Mouse (Mus musculus) heart, embryonic 13.5 days (tissue): ENCODE data around the gene Endod1. TPM values are rescaled to one million over a fixed set of nuclear protein-coding genes. Genes with fewer than 3 reads are reported as not detected.

Source experiments
- ATAC-seq: fragments of 200-750 bp; cut with Nextera tagmentation; 2 replicates; pipeline ENCODE4 v1.8.0; 2017; ENCODE audit warnings: moderate TSS enrichment; ENCODE audit not compliant: insufficient number of reproducible peaks, low FRiP score, low TSS enrichment; ENCODE audit errors: extremely low read depth
- H3K27ac ChIP-seq: fragments of 300-500 bp; sonication (generic); replicated peaks from 2 replicates; pipeline ENCODE4 v1.5.1; 2015; ENCODE audit warnings: moderate library complexity, mild to moderate bottlenecking, inconsistent platforms
- H3K27me3 ChIP-seq: fragments of 300-500 bp; sonication (generic); replicated peaks from 2 replicates; pipeline ENCODE4 v1.6.1; 2015; ENCODE audit warnings: mild to moderate bottlenecking, inconsistent platforms
- H3K36me3 ChIP-seq: fragments of 300-500 bp; sonication (generic); 2 replicates; pipeline ENCODE4 v1.6.1; 2015; ENCODE audit warnings: mild to moderate bottlenecking, inconsistent platforms
- H3K4me1 ChIP-seq: fragments of 300-500 bp; sonication (generic); 2 replicates; pipeline ENCODE4 v1.6.1; 2015; ENCODE audit warnings: inconsistent platforms
- H3K4me2 ChIP-seq: fragments of 300-500 bp; sonication (generic); 2 replicates; pipeline ENCODE4 v1.6.1; 2015; ENCODE audit warnings: inconsistent platforms, mild to moderate bottlenecking, moderate library complexity
- H3K4me3 ChIP-seq: fragments of 300-500 bp; sonication (generic); 2 replicates; pipeline ENCODE4 v1.5.1; 2015; ENCODE audit warnings: moderate library complexity, mild to moderate bottlenecking, inconsistent platforms
- H3K9ac ChIP-seq: fragments of 300-500 bp; sonication (generic); 2 replicates; pipeline ENCODE4 v1.6.1; 2015; ENCODE audit warnings: inconsistent platforms, mild to moderate bottlenecking, moderate library complexity
- H3K9me3 ChIP-seq: fragments of 300-500 bp; sonication (generic); 2 replicates; pipeline ENCODE4 v1.6.1; 2016; ENCODE audit warnings: inconsistent platforms
- WGBS: fragments of 180-500 bp; shearing (Covaris S2); methylation state at CpG from one replicate; pipeline ENCODE4 v1.1.7; 2015; ENCODE audit warnings: mixed read lengths; 5-methylcytosine and 5-hydroxymethylcytosine counted together
- polyA plus RNA-seq: library from polyadenylated mRNA; unstranded; fragments of >200 nt; fragmentation: Nextera tagmentation; extraction: Ambion mirVana; gene quantifications from 2 replicates; pipeline ENCODE4 v1.2.1, GENCODE M21; 2015

Endod1 gene
- polyA plus RNA-seq, result 7.5 and 8.9 TPM in 2 replicates

DNA sequence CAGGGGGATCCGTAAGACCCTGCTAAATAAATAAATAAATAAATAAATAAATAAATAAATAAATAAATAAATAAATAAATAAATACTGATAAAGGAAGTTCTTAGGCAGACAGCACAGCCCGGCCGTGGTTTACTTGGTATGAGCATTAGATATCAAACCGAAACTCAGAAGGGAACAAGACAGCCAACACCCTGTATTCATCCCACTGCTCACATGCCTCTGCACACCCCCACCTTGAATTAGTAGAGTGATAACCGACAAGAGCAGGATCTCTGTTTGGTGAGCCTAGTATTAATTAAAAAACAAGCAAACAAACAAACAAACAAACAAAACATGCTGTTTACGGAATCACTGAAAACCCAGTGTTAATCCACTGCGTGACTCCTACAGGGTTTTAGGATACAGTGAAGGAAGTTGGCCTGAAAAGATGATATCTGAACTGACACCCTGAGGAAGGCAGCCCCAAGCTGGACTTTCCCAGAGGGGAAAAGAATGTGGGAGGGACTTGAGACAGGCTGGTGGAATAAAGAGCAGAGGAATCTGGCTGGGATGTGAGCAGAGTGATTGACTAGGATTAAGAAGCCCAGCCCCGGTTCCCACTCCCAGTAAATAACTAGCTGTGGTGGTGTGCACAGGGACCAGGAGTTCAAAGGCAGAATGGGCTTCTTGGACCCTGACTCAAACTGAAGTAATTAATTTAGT, at the start of gene Endod1:
Endod1 (minus strand) TSS at position 155 of the 703 bp plus-strand sequence.
- Histone ChIP-seq H3K4me1 (peaks cover 22% of the 10 kb centered on the region), H3K9ac (peak within 1 kb of the TSS; percentile 86), H3K27ac (peak within 1 kb of the TSS; percentile 77), H3K36me3 (no peaks in the 10 kb centered on the region), H3K4me2 (peak within 1 kb of the TSS; percentile 97), H3K9me3 (no peaks in the 10 kb centered on the region), H3K27me3 (peaks cover 4% of the 10 kb centered on the region; the same call in 1 of the 2 replicates), H3K4me3 (peak within 1 kb of the TSS; percentile 70)
- no peak for ATAC-seq
- 4% methylated on average over 8 of the region's 8 CpGs for WGBS

DNA sequence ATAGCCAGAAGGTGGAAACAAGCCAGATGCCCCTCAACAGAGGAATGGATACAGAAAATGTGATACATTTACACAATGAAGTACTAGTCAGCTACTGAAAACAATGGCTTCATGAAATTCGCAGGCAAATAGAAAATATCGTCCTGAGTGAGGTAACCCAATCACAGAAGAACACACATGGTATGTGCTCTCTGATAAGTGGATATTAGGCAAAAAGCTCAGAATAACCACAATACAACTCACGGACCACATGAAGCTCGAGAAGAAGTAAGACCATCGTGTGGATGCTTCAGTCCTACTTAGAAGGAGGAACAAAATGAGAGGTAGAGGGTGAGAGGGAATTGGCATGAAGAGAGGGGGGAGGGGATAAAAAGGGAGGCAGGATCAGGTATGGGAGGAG, 27.8 kb upstream of the Endod1 start:
- WGBS, result 78% methylated on average over 5 of the region's 5 CpGs
- Histone ChIP-seq H3K27me3 (no peaks in the 10 kb centered on the region), H3K9me3 (no peaks in the 10 kb centered on the region), H3K4me2 (no peak overlapping the region), H3K9ac (no peak overlapping the region), H3K36me3 (no peaks in the 10 kb centered on the region), H3K4me3 (no peak overlapping the region), H3K27ac (no peak overlapping the region), H3K4me1 (no peaks in the 10 kb centered on the region)
- no peak for ATAC-seq

DNA sequence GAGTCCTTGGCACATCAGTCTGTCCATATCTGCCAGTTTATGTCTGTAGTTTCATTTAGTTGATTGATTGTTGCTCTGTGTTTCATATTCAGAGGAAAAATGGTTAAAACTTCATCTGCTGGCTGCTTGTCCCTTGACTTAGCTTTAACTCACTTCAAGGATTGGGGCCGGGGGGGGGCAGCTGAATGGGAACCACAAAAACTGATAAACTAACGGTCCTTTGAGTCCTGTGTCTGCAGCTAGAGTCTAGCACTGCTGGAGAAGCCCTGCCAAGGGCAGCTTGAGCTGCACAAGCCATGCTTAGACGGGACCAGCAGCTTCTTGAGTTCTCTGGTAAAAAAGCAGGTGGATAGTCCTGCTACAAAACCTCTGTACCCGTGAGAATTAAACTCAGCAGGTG, 26.7 kb upstream of the Endod1 start:
- 53% methylated on average over 4 of the region's 4 CpGs for WGBS
- H3K36me3 ChIP-seq, result no peaks in the 10 kb centered on the region
- H3K4me2 ChIP-seq, result no peak overlapping the region
- no peaks in the 10 kb centered on the region for H3K4me1 ChIP-seq
- no peaks in the 10 kb centered on the region for H3K9me3 ChIP-seq
- no peak overlapping the region for H3K4me3 ChIP-seq
- no peaks in the 10 kb centered on the region for H3K27me3 ChIP-seq
- no peak overlapping the region for H3K27ac ChIP-seq
- no peak overlapping the region for H3K9ac ChIP-seq
- ATAC-seq, result no peak

DNA sequence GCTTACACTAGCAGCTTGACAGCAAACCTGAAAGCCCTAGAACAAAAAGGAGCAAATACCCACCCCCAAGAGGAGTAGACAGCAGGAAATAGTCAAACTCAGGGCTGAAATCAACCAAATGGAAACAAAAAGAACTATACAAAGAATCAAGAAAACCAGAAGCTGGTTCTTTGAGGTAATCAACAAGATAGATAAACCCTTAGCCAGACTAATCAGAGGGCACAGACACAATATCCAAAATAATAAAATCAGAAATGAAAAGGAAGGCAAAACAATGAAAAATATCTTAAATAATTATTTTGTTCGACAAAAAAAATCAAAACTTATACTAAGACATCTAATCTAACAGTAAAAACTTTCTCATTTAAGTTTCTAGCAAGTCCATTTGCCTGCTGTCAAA, 24.7 kb upstream of the Endod1 start:
- WGBS, result 58% methylated on average over 1 of the region's 1 CpGs
- H3K27me3 ChIP-seq, result no peaks in the 10 kb centered on the region
- no peak overlapping the region for H3K4me2 ChIP-seq
- H3K9ac ChIP-seq, result no peak overlapping the region
- no peaks in the 10 kb centered on the region for H3K9me3 ChIP-seq
- H3K4me3 ChIP-seq, result no peak overlapping the region
- H3K36me3 ChIP-seq, result no peaks in the 10 kb centered on the region
- H3K27ac ChIP-seq, result no peak overlapping the region
- H3K4me1 ChIP-seq, result no peaks in the 10 kb centered on the region
- ATAC-seq, result no peak

DNA sequence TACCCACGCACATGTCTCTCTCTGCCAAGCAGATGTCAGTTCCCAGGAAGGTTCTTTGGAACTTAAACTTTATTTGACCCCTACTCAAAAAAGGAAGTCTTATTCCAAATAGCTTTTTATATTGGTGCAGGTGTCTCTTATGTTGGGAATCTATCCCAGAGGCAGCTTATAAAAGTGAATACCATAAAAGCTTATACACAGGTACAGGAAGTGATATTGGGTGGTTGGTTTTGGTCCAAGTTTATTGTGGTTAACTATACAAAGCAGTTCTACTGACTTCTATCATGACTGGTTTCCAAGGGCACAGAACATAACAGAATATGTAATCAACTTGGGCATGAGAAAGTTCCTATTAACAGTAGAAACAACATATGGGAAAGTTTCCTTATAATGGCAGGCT, 20.8 kb upstream of the Endod1 start:
- 73% methylated on average over 1 of the region's 1 CpGs for WGBS
- no peaks in the 10 kb centered on the region for H3K4me1 ChIP-seq
- no peak overlapping the region for H3K27ac ChIP-seq
- H3K27me3 ChIP-seq, result no peaks in the 10 kb centered on the region
- no peak overlapping the region for H3K9ac ChIP-seq
- H3K4me2 ChIP-seq, result no peak overlapping the region
- H3K9me3 ChIP-seq, result no peaks in the 10 kb centered on the region
- no peaks in the 10 kb centered on the region for H3K36me3 ChIP-seq
- H3K4me3 ChIP-seq, result no peak overlapping the region
- ATAC-seq, result no peak

DNA sequence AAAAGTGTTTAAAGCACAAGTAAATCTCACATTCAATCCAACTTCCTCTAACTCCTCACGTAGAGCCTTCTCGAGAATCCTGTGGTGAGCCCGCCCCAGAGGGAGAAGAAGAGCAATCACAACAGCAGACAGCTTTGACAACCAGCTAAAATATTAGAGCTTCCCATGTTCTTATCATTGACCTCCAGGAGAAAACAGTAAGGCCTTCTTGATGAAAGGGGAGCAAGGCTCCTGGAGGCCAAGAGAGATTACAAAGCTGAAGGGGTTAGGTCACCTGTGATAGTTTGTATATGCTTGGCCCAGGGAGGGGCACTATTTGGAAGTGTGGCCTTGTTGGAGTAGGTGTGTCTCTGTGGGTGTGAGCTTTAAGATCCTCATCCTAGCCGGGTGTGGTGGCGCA, 19.1 kb upstream of the Endod1 start:
- Histone ChIP-seq H3K36me3 (no peaks in the 10 kb centered on the region), H3K27ac (no peak overlapping the region), H3K4me2 (no peak overlapping the region), H3K4me1 (no peaks in the 10 kb centered on the region), H3K4me3 (no peak overlapping the region), H3K9ac (no peak overlapping the region), H3K9me3 (no peaks in the 10 kb centered on the region), H3K27me3 (no peaks in the 10 kb centered on the region)
- ATAC-seq, result no peak
- 82% methylated on average over 5 of the region's 5 CpGs for WGBS

DNA sequence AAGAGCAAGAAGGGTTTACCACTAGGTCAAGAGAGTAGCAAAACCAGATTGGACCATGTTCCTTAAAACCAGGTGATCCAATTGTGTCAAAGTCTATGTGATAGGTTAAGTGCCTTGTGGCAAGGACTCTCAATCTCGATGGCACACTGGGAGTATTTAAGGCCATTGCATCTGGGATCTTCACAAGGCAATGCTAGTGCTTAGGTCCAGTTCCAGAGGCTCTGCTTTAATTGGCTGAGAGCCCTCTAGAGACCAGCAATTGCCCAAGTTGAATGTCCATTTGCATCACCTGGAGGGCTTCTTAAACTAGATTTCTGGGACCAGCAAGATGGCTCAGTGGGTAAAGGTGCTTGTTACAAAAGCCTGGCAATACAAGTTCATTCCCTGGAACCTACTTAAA, 17.6 kb upstream of the Endod1 start:
- Histone ChIP-seq H3K36me3 (no peaks in the 10 kb centered on the region), H3K4me1 (no peaks in the 10 kb centered on the region), H3K4me3 (no peak overlapping the region), H3K4me2 (no peak overlapping the region), H3K9ac (no peak overlapping the region), H3K27ac (no peak overlapping the region), H3K9me3 (no peaks in the 10 kb centered on the region), H3K27me3 (no peaks in the 10 kb centered on the region)
- no peak for ATAC-seq
- WGBS, result 71% methylated on average over 1 of the region's 1 CpGs

DNA sequence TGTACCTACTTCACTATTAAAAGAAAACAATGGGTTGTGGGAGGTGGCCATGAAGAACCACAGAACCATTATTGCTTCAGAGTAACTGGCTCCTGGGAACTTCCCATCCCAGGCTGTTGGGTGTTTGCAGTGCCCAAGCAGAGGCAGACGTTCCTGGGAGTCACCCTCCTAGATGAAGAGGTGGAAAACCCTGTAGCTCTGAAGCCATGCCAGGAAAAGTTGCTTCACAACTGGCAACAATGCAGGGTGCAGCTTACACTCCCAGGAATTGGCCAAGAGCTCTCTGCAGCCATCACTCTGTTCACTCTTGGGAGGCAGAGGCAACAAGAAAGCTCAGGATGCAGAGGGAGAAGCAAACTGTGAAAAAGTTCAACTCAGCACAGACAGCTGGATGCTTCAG, 16.8 kb upstream of the Endod1 start:
- 52% methylated on average over 1 of the region's 1 CpGs for WGBS
- H3K4me3 ChIP-seq, result no peak overlapping the region

DNA sequence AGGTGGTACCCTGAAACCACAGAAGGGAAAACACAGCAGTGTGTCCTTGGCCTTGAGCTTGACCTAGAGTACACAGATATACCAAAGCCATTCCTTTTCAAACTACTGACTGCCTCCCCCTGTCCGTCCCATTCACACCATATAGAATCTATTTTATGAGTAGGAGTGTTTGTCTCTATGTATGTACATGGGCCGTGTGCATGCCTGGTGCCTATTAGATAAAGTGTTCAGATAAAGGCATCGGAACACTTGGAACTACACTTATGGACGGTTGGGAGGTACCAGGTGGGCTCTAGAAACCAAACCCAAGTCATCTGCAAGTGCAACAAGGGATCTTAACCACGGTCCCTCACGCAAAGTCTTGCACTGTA, 16.1 kb upstream of the Endod1 start:
- 81% methylated on average over 6 of the region's 6 CpGs for WGBS
- Histone ChIP-seq H3K4me2 (no peak overlapping the region), H3K36me3 (no peaks in the 10 kb centered on the region), H3K27ac (no peak overlapping the region), H3K4me1 (no peaks in the 10 kb centered on the region), H3K9me3 (no peaks in the 10 kb centered on the region), H3K27me3 (no peaks in the 10 kb centered on the region), H3K4me3 (no peak overlapping the region), H3K9ac (no peak overlapping the region)
- ATAC-seq, result no peak

More for the DNA sequence above, 16.8 kb upstream of the Endod1 start:
- Histone ChIP-seq H3K27ac (no peak overlapping the region), H3K9ac (no peak overlapping the region), H3K9me3 (no peaks in the 10 kb centered on the region), H3K4me2 (no peak overlapping the region), H3K4me1 (no peaks in the 10 kb centered on the region), H3K27me3 (no peaks in the 10 kb centered on the region), H3K36me3 (no peaks in the 10 kb centered on the region)
- ATAC-seq, result no peak

DNA sequence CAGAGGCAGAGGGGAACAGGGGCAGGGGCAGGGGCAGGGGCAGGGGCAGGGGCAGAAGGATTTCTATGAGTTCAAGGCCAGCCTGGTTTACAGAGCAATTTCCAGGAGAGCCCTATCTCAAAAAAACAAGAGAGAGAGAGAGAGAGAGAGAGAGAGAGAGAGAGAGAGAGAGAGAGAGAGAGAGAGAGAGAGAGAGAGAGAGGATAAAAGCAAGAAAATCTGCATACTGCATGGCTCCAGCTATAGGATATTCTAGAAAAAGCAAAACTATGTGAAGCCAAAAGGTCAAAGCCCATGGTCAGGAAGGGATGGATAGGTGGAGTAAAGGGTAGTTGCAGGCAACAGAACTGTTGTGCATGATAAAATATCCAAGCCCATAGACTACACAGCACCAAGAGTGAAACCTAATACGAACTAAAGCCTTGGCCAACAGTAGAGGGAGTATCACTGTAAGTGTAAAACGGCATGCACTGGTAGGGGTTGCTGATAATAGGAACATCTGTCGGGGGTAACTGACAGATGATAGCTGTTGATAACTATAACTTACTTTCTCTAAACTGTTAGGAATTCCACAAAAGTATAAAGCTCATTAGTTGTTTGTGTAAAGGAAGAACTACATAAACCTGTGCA, 15.6 kb upstream of the Endod1 start:
- no peak overlapping the region for H3K9ac ChIP-seq
- no peak for ATAC-seq

DNA sequence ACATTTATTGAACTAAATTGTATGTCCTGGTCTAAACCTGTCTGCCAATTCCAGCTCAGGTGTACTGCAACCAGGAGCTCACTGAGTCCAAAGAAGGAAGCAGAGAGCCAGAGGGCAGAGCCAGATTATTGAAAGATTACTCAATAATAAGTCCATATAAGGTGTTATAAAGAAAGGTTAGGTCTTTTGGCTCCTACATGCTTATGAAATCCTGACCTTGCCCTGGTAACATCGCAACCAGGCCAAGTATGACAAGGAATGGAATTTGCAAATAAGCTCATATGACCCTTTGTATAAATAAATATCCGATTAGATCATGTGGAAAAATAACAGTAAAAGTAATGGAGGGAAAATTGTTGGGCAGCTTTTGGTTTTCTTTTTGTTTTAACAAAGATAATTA, 14.8 kb upstream of the Endod1 start:
- H3K4me1 ChIP-seq, result no peaks in the 10 kb centered on the region
- H3K9me3 ChIP-seq, result no peaks in the 10 kb centered on the region
- 76% methylated on average over 2 of the region's 2 CpGs for WGBS
- no peak overlapping the region for H3K4me2 ChIP-seq
- H3K4me3 ChIP-seq, result no peak overlapping the region
- no peaks in the 10 kb centered on the region for H3K36me3 ChIP-seq
- no peaks in the 10 kb centered on the region for H3K27me3 ChIP-seq
- ATAC-seq, result no peak
- no peak overlapping the region for H3K9ac ChIP-seq
- no peak overlapping the region for H3K27ac ChIP-seq

More for the DNA sequence above, 15.6 kb upstream of the Endod1 start:
- Histone ChIP-seq H3K4me2 (no peak overlapping the region), H3K4me1 (no peaks in the 10 kb centered on the region), H3K27me3 (no peaks in the 10 kb centered on the region), H3K9me3 (no peaks in the 10 kb centered on the region), H3K27ac (no peak overlapping the region), H3K4me3 (no peak overlapping the region), H3K36me3 (no peaks in the 10 kb centered on the region)
- WGBS, result 47% methylated on average over 3 of the region's 3 CpGs

DNA sequence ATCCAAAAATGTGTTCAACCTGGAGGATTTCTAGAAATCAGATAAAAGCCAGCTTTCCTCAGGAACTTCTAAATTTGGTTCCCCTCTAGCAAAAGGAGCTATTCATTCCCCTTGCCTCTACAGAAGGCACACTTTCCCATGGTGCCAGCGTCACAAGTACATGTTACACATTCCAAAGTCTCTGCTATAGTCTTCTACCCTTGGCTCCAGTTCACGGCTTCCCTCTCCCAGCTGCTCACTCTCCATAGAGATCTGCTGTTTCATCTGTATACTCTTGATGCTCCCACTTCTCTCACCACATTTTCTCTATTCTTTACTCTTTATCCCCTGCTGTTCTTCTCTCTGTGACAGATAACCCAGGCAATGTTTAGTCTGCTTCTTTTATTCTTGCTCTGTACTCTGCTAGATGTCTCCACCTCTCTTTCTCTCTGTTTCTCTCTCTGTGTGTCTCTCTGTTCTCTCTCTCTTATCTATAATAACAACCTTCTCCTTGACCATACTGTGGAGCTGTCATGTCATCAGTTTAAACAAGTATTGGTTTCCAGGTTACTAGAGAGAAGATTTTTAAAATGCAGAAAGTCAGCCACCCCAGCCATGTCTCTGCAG, 13.8 kb upstream of the Endod1 start:
- WGBS, result 36% methylated on average over 2 of the region's 2 CpGs
- Histone ChIP-seq H3K27ac (no peak overlapping the region), H3K27me3 (no peaks in the 10 kb centered on the region), H3K36me3 (no peaks in the 10 kb centered on the region), H3K9ac (no peak overlapping the region), H3K4me3 (no peak overlapping the region), H3K4me2 (no peak overlapping the region), H3K9me3 (no peaks in the 10 kb centered on the region), H3K4me1 (no peaks in the 10 kb centered on the region)
- no peak for ATAC-seq
